Mouse (Mus musculus): ENCODE data around the gene Ttc8. TPM values are rescaled to one million over a fixed set of nuclear protein-coding genes. Genes with fewer than 3 reads are reported as not detected.
"Not testable (repeated sequence)": the region's sequence is repeated elsewhere in the genome, so short reads cannot be mapped to it uniquely, and the experiment has no call there.

The Ttc8 gene
- polyA plus RNA-seq, 1 experiment from 2014 or later: 36.0 TPM

- Histone ChIP-seq H3K4me3 (ENCODE audit: low read depth, low read length) (peak within 1 kb of the TSS; percentile 74), H3K9me3 (ENCODE audit: control insufficient read depth, low read length) (no peaks in the 10 kb centered on the region), H3K27me3 (ENCODE audit: control insufficient read depth, insufficient read depth, low read length) (no peaks in the 10 kb centered on the region), H3K4me2 (ENCODE audit: low read depth, low read length) (peak within 1 kb of the TSS; percentile 45), H3K36me3 (ENCODE audit: control insufficient read depth, insufficient read depth, low read length) (no peaks in the 10 kb centered on the region), H3K27ac (ENCODE audit: low read depth, low read length) (peak within 1 kb of the TSS; percentile 77), H3K4me1 (ENCODE audit: control insufficient read depth, insufficient read depth, low read length) (peaks cover 9% of the 10 kb centered on the region; the same call in 1 of the 2 replicates), H3K9ac (replicated peaks; ENCODE audit: low read depth, low read length) (peak within 1 kb of the TSS; percentile 66)
- WGBS: 2% methylated on average over 55 of the region's 101 CpGs
- ATAC-seq (ENCODE audit: low read depth): peak; percentile 93
These were observed 19.2 kb upstream of the Ttc8 start, which contains the start of gene Eml5 for GRCm38 (mm10) chr12:98900881-98901801. Gene Eml5 (minus strand): TSS chr12:98901484.

GRCm38 (mm10) chr12:98905466-98905865 lies 14.9 kb upstream of the Ttc8 start:
- no peak overlapping the region for H3K27ac ChIP-seq (ENCODE audit: low read depth, low read length)
- no peak overlapping the region for H3K4me2 ChIP-seq (ENCODE audit: low read depth, low read length)
- 85% methylated on average over 5 of the region's 5 CpGs for WGBS
- ATAC-seq (ENCODE audit: low read depth): no peak
- H3K9ac ChIP-seq (replicated peaks; ENCODE audit: low read depth, low read length): no peak overlapping the region
- H3K9me3 ChIP-seq (ENCODE audit: control insufficient read depth, low read length): no peaks in the 10 kb centered on the region
- no peaks in the 10 kb centered on the region for H3K27me3 ChIP-seq (ENCODE audit: control insufficient read depth, insufficient read depth, low read length)
- no peaks in the 10 kb centered on the region for H3K36me3 ChIP-seq (ENCODE audit: control insufficient read depth, insufficient read depth, low read length)
- H3K4me3 ChIP-seq (ENCODE audit: low read depth, low read length): no peak overlapping the region
- H3K4me1 ChIP-seq (ENCODE audit: control insufficient read depth, insufficient read depth, low read length): no peaks in the 10 kb centered on the region

- ATAC-seq (ENCODE audit: low read depth): no peak
- WGBS: 58% methylated on average over 9 of the region's 9 CpGs
- H3K4me1 ChIP-seq (ENCODE audit: control insufficient read depth, insufficient read depth, low read length): no peaks in the 10 kb centered on the region
- H3K9ac ChIP-seq (replicated peaks; ENCODE audit: low read depth, low read length): no peak overlapping the region
- H3K4me2 ChIP-seq (ENCODE audit: low read depth, low read length): no peak overlapping the region
- H3K27me3 ChIP-seq (ENCODE audit: control insufficient read depth, insufficient read depth, low read length): no peaks in the 10 kb centered on the region
- H3K36me3 ChIP-seq (ENCODE audit: control insufficient read depth, insufficient read depth, low read length): no peaks in the 10 kb centered on the region
- H3K4me3 ChIP-seq (ENCODE audit: low read depth, low read length): no peak overlapping the region
- no peak overlapping the region for H3K27ac ChIP-seq (ENCODE audit: low read depth, low read length)
- no peaks in the 10 kb centered on the region for H3K9me3 ChIP-seq (ENCODE audit: control insufficient read depth, low read length)
These were observed 10.3 kb upstream of the Ttc8 start for GRCm38 (mm10) chr12:98910096-98910495.

GRCm38 (mm10) chr12:98931174-98931573 lies 10.8 kb downstream of the Ttc8 start:
- Histone ChIP-seq H3K4me1 (ENCODE audit: control insufficient read depth, insufficient read depth, low read length) (no peaks in the 10 kb centered on the region), H3K27me3 (ENCODE audit: control insufficient read depth, insufficient read depth, low read length) (no peaks in the 10 kb centered on the region), H3K36me3 (ENCODE audit: control insufficient read depth, insufficient read depth, low read length) (no peaks in the 10 kb centered on the region), H3K4me2 (ENCODE audit: low read depth, low read length) (no peak overlapping the region), H3K9ac (replicated peaks; ENCODE audit: low read depth, low read length) (no peak overlapping the region), H3K4me3 (ENCODE audit: low read depth, low read length) (no peak overlapping the region), H3K9me3 (ENCODE audit: control insufficient read depth, low read length) (no peaks in the 10 kb centered on the region), H3K27ac (ENCODE audit: low read depth, low read length) (no peak overlapping the region)
- WGBS: 55% methylated on average over 4 of the region's 4 CpGs
- no peak for ATAC-seq (ENCODE audit: low read depth)

GRCm38 (mm10) chr12:98932441-98932840 lies 12.1 kb downstream of the Ttc8 start:
- no peaks in the 10 kb centered on the region for H3K4me1 ChIP-seq (ENCODE audit: control insufficient read depth, insufficient read depth, low read length)
- H3K9me3 ChIP-seq (ENCODE audit: control insufficient read depth, low read length): no peaks in the 10 kb centered on the region
- no peak overlapping the region for H3K4me2 ChIP-seq (ENCODE audit: low read depth, low read length)
- no peaks in the 10 kb centered on the region for H3K36me3 ChIP-seq (ENCODE audit: control insufficient read depth, insufficient read depth, low read length)
- no peak overlapping the region for H3K27ac ChIP-seq (ENCODE audit: low read depth, low read length)
- no peak for ATAC-seq (ENCODE audit: low read depth)
- H3K27me3 ChIP-seq (ENCODE audit: control insufficient read depth, insufficient read depth, low read length): no peaks in the 10 kb centered on the region
- no peak overlapping the region for H3K9ac ChIP-seq (replicated peaks; ENCODE audit: low read depth, low read length)
- WGBS: 77% methylated on average over 4 of the region's 4 CpGs
- H3K4me3 ChIP-seq (ENCODE audit: low read depth, low read length): no peak overlapping the region

- Histone ChIP-seq H3K27ac (ENCODE audit: low read depth, low read length) (no peak overlapping the region), H3K36me3 (ENCODE audit: control insufficient read depth, insufficient read depth, low read length) (no peaks in the 10 kb centered on the region), H3K9ac (replicated peaks; ENCODE audit: low read depth, low read length) (no peak overlapping the region), H3K4me2 (ENCODE audit: low read depth, low read length) (no peak overlapping the region), H3K27me3 (ENCODE audit: control insufficient read depth, insufficient read depth, low read length) (no peaks in the 10 kb centered on the region), H3K4me3 (ENCODE audit: low read depth, low read length) (no peak overlapping the region), H3K4me1 (ENCODE audit: control insufficient read depth, insufficient read depth, low read length) (no peaks in the 10 kb centered on the region), H3K9me3 (ENCODE audit: control insufficient read depth, low read length) (no peaks in the 10 kb centered on the region)
- ATAC-seq (ENCODE audit: low read depth): no peak
- 95% methylated on average over 1 of the region's 1 CpGs for WGBS
These were observed 12.5 kb downstream of the Ttc8 start for GRCm38 (mm10) chr12:98932856-98933255.

GRCm38 (mm10) chr12:98951295-98951694 lies 30.9 kb downstream of the Ttc8 start:
- not testable (repeated sequence) for H3K27me3 ChIP-seq (ENCODE audit: control insufficient read depth, insufficient read depth, low read length); H3K27ac ChIP-seq (ENCODE audit: low read depth, low read length); H3K9ac ChIP-seq (replicated peaks; ENCODE audit: low read depth, low read length); H3K4me3 ChIP-seq (ENCODE audit: low read depth, low read length); ATAC-seq (ENCODE audit: low read depth); H3K36me3 ChIP-seq (ENCODE audit: control insufficient read depth, insufficient read depth, low read length); H3K4me2 ChIP-seq (ENCODE audit: low read depth, low read length); H3K9me3 ChIP-seq (ENCODE audit: control insufficient read depth, low read length); H3K4me1 ChIP-seq (ENCODE audit: control insufficient read depth, insufficient read depth, low read length)
- WGBS: 66% methylated on average over 5 of the region's 5 CpGs

- Histone ChIP-seq H3K36me3 (ENCODE audit: control insufficient read depth, insufficient read depth, low read length) (no peaks in the 10 kb centered on the region; the same call in 1 of the 2 replicates), H3K27me3 (ENCODE audit: control insufficient read depth, insufficient read depth, low read length) (no peaks in the 10 kb centered on the region), H3K4me1 (ENCODE audit: control insufficient read depth, insufficient read depth, low read length) (no peaks in the 10 kb centered on the region), H3K27ac (ENCODE audit: low read depth, low read length) (no peak overlapping the region), H3K4me2 (ENCODE audit: low read depth, low read length) (no peak overlapping the region), H3K9me3 (ENCODE audit: control insufficient read depth, low read length) (no peaks in the 10 kb centered on the region), H3K9ac (replicated peaks; ENCODE audit: low read depth, low read length) (no peak overlapping the region), H3K4me3 (ENCODE audit: low read depth, low read length) (no peak overlapping the region)
- ATAC-seq (ENCODE audit: low read depth): no peak
- 100% methylated on average over 2 of the region's 2 CpGs for WGBS
These were observed 36.6 kb downstream of the Ttc8 start for GRCm38 (mm10) chr12:98956951-98957350.

GRCm38 (mm10) chr12:98957455-98957854 lies 37.1 kb downstream of the Ttc8 start:
- ATAC-seq (ENCODE audit: low read depth): no peak
- Histone ChIP-seq H3K9me3 (ENCODE audit: control insufficient read depth, low read length) (no peaks in the 10 kb centered on the region), H3K27ac (ENCODE audit: low read depth, low read length) (no peak overlapping the region), H3K27me3 (ENCODE audit: control insufficient read depth, insufficient read depth, low read length) (no peaks in the 10 kb centered on the region), H3K4me2 (ENCODE audit: low read depth, low read length) (no peak overlapping the region), H3K9ac (replicated peaks; ENCODE audit: low read depth, low read length) (no peak overlapping the region), H3K36me3 (ENCODE audit: control insufficient read depth, insufficient read depth, low read length) (no peaks in the 10 kb centered on the region; the same call in 1 of the 2 replicates), H3K4me1 (ENCODE audit: control insufficient read depth, insufficient read depth, low read length) (no peaks in the 10 kb centered on the region), H3K4me3 (ENCODE audit: low read depth, low read length) (no peak overlapping the region)
- 88% methylated on average over 11 of the region's 11 CpGs for whole genome bisulfite sequencing

All from neural tube, embryonic 14.5 days (tissue).